Mouse (Mus musculus) embryonic facial prominence, embryonic 11.5 days (tissue): ENCODE data around the gene Nexn. TPM values are rescaled to one million over a fixed set of nuclear protein-coding genes. Genes with fewer than 3 reads are reported as not detected.
"Not testable (repeated sequence)": the region's sequence is repeated elsewhere in the genome, so short reads cannot be mapped to it uniquely, and the experiment has no call there.

ENCODE experiments used
- ATAC-seq: fragments of 200-750 bp; cut with Nextera tagmentation; replicated peaks from 2 replicates; pipeline ENCODE4 v1.8.0; 2017; ENCODE audit warnings: low read depth; ENCODE audit not compliant: insufficient number of reproducible peaks, low FRiP score, low TSS enrichment
- DNase-seq: peaks from one replicate; pipeline ENCODE4 v3.0.0-alpha.2; 2015; ENCODE audit warnings: low spot score
- H3K27ac ChIP-seq: fragments of 300-500 bp; sonication (generic); replicated peaks from 2 replicates; pipeline ENCODE4 v1.5.1; 2014; ENCODE audit warnings: mild to moderate bottlenecking, low read depth, low read length, control low read depth
- H3K27me3 ChIP-seq: fragments of 300-500 bp; sonication (generic); 2 replicates; pipeline ENCODE4 v1.6.1; 2014; ENCODE audit warnings: mild to moderate bottlenecking, low read length, moderate library complexity, mixed read lengths; ENCODE audit not compliant: control insufficient read depth, insufficient read depth
- H3K36me3 ChIP-seq: fragments of 300-500 bp; sonication (generic); replicated peaks from 2 replicates; pipeline ENCODE4 v1.6.1; 2014; ENCODE audit warnings: low read depth, mild to moderate bottlenecking, low read length, moderate library complexity, mixed read lengths; ENCODE audit not compliant: control insufficient read depth, insufficient read depth
- H3K4me1 ChIP-seq: fragments of 300-500 bp; sonication (generic); 2 replicates; pipeline ENCODE4 v1.6.1; 2014; ENCODE audit warnings: low read length, mixed read lengths; ENCODE audit not compliant: control insufficient read depth, insufficient read depth
- H3K4me2 ChIP-seq: fragments of 300-500 bp; sonication (generic); 2 replicates; pipeline ENCODE4 v1.6.1; 2014; ENCODE audit warnings: low read depth, mild to moderate bottlenecking, control low read depth, low read length, moderate library complexity
- H3K4me3 ChIP-seq: fragments of 300-500 bp; sonication (generic); 2 replicates; pipeline ENCODE4 v1.5.1; 2014; ENCODE audit warnings: low read depth, low read length, control low read depth
- H3K9ac ChIP-seq: fragments of 300-500 bp; sonication (generic); replicated peaks from 2 replicates; pipeline ENCODE4 v1.6.1; 2014; ENCODE audit warnings: mild to moderate bottlenecking, control low read depth, low read length
- H3K9me3 ChIP-seq: fragments of 300-500 bp; sonication (generic); replicated peaks from 2 replicates; pipeline ENCODE4 v1.6.1; 2016; ENCODE audit warnings: mild to moderate bottlenecking, low read length, inconsistent platforms, mixed read lengths; ENCODE audit not compliant: control insufficient read depth
- WGBS: fragments of 180-500 bp; shearing (Covaris S2); extraction: QIAGEN DNeasy Blood & Tissue Kit; methylation state at CpG from one replicate; pipeline ENCODE4 v1.1.7; 2014; 5-methylcytosine and 5-hydroxymethylcytosine counted together
- polyA plus RNA-seq: library from polyadenylated mRNA; unstranded; fragments of >200 nt; fragmentation: Nextera tagmentation; extraction: Ambion mirVana; gene quantifications from 2 replicates; pipeline ENCODE4 v1.2.1, GENCODE M21; 2014

Gene Nexn
- polyA plus RNA-seq, 1 experiment from 2014 or later, result 4.9 TPM

DNA sequence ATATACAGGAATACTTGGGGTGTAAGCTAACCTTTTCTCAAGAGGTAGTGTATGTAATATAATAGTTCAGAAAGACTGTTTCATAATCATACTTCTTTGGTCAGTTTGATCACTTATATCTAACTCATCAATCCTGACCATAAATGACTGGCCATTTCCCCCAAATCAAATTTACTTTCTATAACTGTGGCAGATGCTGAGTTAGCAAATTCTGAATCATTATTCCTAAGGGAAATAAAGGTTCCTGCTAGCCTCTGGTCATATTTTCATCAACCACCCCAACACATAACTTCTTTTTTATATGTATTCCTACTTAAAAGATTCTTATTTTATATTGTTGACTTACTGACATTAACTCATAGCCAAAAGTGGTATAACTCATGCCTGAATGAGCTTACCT, 63.2 kb downstream of the Nexn start:
- no peaks in the 10 kb centered on the region for H3K9me3 ChIP-seq
- no peak overlapping the region for H3K4me3 ChIP-seq
- H3K4me2 ChIP-seq, result no peak overlapping the region
- H3K36me3 ChIP-seq, result no peaks in the 10 kb centered on the region
- H3K27me3 ChIP-seq, result no peaks in the 10 kb centered on the region
- no peak overlapping the region for H3K27ac ChIP-seq
- DNase-seq (no peak), ATAC-seq (no peak)
- H3K9ac ChIP-seq, result no peak overlapping the region
- no peaks in the 10 kb centered on the region for H3K4me1 ChIP-seq

GRCm38 (mm10) chr3:152201651-152202050, 64.5 kb downstream of the Nexn start:
- no peak for DNase-seq
- H3K4me3 ChIP-seq, result no peak overlapping the region
- no peaks in the 10 kb centered on the region for H3K27me3 ChIP-seq
- no peak overlapping the region for H3K4me2 ChIP-seq
- 69% methylated on average over 2 of the region's 2 CpGs for WGBS
- no peaks in the 10 kb centered on the region for H3K9me3 ChIP-seq
- ATAC-seq, result no peak
- H3K27ac ChIP-seq, result no peak overlapping the region
- no peaks in the 10 kb centered on the region for H3K4me1 ChIP-seq
- H3K36me3 ChIP-seq, result no peaks in the 10 kb centered on the region
- H3K9ac ChIP-seq, result no peak overlapping the region

GRCm38 (mm10) chr3:152201181-152201580, 65.0 kb downstream of the Nexn start:
- no peak overlapping the region for H3K4me3 ChIP-seq
- no peak overlapping the region for H3K27ac ChIP-seq
- no peaks in the 10 kb centered on the region for H3K4me1 ChIP-seq
- H3K9ac ChIP-seq, result no peak overlapping the region
- no peak overlapping the region for H3K4me2 ChIP-seq
- no peaks in the 10 kb centered on the region for H3K27me3 ChIP-seq
- no peak for DNase-seq
- ATAC-seq, result no peak
- H3K36me3 ChIP-seq, result no peaks in the 10 kb centered on the region
- 89% methylated on average over 3 of the region's 3 CpGs for WGBS
- H3K9me3 ChIP-seq, result no peaks in the 10 kb centered on the region

DNA sequence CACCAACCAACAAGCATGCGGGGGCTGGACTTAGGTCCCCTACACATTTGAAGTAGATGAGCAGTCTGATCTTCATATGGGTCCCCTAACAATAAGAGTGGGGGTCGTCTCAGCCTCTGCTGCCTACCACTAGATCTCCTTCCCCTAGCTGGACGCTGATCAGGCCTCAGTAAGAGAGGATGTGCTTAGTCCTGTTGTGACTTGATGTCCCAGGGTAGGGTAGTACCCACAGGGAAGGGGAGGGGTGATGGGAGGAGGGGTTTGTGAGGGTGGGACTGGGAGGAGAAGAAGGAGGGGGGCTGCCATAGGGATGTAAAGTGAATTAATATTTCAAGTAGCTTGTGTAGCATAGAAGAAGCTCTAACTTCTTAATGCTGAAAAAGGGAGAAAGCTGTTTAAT, 67.0 kb downstream of the Nexn start:
- H3K36me3 ChIP-seq, result no peaks in the 10 kb centered on the region
- no peak for ATAC-seq
- 71% methylated on average over 3 of the region's 3 CpGs for WGBS

DNA sequence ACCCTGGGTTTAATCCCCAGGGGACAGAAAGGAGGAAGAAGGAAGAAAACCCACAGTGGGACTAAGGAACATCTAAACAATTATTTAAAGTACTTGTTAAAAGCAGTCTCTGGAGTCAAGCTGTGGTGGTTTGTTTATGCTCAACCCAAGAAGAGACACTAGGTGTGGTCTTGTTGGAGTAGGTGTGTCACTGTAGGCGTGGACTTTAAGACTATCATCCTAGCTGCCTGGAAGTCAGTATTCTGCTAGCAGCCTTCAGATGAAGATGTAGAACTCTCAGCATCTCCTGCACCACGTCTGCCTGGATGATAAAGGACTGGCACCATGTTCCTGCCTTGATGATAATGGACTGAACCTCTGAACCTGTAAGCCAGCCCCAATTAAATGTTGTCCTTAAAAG, 68.9 kb downstream of the Nexn start:
- ATAC-seq, H3K9ac ChIP-seq, H3K27me3 ChIP-seq, H3K4me2 ChIP-seq, H3K36me3 ChIP-seq, H3K4me3 ChIP-seq, H3K27ac ChIP-seq, DNase-seq, H3K4me1 ChIP-seq, H3K9me3 ChIP-seq: not testable (repeated sequence)
- WGBS, result 32% methylated on average over 2 of the region's 2 CpGs

More for the DNA sequence above, 67.0 kb downstream of the Nexn start:
- no peak for DNase-seq
- Histone ChIP-seq H3K4me2 (no peak overlapping the region), H3K4me1 (no peaks in the 10 kb centered on the region), H3K27me3 (no peaks in the 10 kb centered on the region), H3K9me3 (no peaks in the 10 kb centered on the region), H3K27ac (no peak overlapping the region), H3K9ac (no peak overlapping the region), H3K4me3 (no peak overlapping the region)

DNA sequence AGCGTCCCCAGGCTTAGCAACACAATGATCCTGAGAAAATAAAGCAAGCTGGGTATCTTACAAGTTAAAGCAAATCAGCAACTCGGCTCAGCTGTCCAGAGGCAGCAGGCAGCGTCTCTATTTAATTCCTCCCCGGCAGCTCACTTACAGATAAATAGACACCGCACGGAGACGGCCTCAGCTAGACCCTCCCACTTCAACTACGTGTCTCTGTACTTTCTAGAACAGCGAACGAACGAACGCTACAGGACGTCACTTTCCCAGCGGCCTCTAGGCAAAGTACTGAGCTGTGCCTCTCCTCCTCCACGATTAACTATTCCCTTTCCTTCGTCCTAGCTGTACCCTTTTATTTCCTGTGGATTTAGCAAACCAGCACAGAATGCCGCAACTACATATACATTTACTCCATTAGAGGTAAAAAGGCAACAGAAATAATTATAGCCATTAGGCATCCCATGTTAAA, 72.5 kb downstream of the Nexn start:
- H3K9me3 ChIP-seq, result no peaks in the 10 kb centered on the region
- DNase-seq, result peak; percentile 93
- peak overlapping the region; percentile 23 for H3K27ac ChIP-seq
- WGBS, result 1% methylated on average over 17 of the region's 17 CpGs
- no peaks in the 10 kb centered on the region for H3K36me3 ChIP-seq
- H3K4me1 ChIP-seq, result no peaks in the 10 kb centered on the region
- H3K9ac ChIP-seq, result peak overlapping the region; percentile 35; the same call in 1 of the 2 replicates
- peak overlapping the region; percentile 36 for H3K4me3 ChIP-seq
- peak; percentile 95 for ATAC-seq
- peak overlapping the region; percentile 56 for H3K4me2 ChIP-seq
- H3K27me3 ChIP-seq, result no peaks in the 10 kb centered on the region

GRCm38 (mm10) chr3:152193177-152193576, 73.0 kb downstream of the Nexn start:
- Histone ChIP-seq H3K4me3 (peak overlapping the region; percentile 36), H3K27ac (peak overlapping the region; percentile 23), H3K4me2 (peak overlapping the region; percentile 56), H3K27me3 (no peaks in the 10 kb centered on the region), H3K4me1 (no peaks in the 10 kb centered on the region), H3K9me3 (no peaks in the 10 kb centered on the region), H3K9ac (peak overlapping the region; percentile 35), H3K36me3 (no peaks in the 10 kb centered on the region)
- no peak for DNase-seq
- WGBS, result 9% methylated on average over 7 of the region's 7 CpGs
- no peak for ATAC-seq

GRCm38 (mm10) chr3:152192238-152192931, 73.8 kb downstream of the Nexn start:
- ATAC-seq, result no peak

More at GRCm38 (mm10) chr3:152192238-152192931, 73.8 kb downstream of the Nexn start:
- peak; percentile 62 for DNase-seq
- Histone ChIP-seq H3K9me3 (no peaks in the 10 kb centered on the region), H3K9ac (peak overlapping the region; percentile 42; the same call in 1 of the 2 replicates), H3K27me3 (no peaks in the 10 kb centered on the region), H3K36me3 (no peaks in the 10 kb centered on the region), H3K4me3 (peak overlapping the region; percentile 34), H3K4me2 (peak overlapping the region; percentile 52), H3K4me1 (no peaks in the 10 kb centered on the region), H3K27ac (no peak overlapping the region)
- WGBS, result 43% methylated on average over 9 of the region's 11 CpGs
